Mouse (Mus musculus) cerebellum, postnatal 14 days (tissue): ENCODE measurements around the gene Ryr1.
"Not testable (repeated sequence)": the region's sequence is repeated elsewhere in the genome, so short reads cannot be mapped to it uniquely, and the experiment has no call there.

Source experiments
- DNase-seq, 2 experiments: peaks; one replicate each; pipeline ENCODE4 v3.0.0; 2021; ENCODE audit warnings: mixed read lengths in 2 of 2

Ryr1 gene

GRCm38 (mm10) chr7:29144006-29144405 is 19.0 kb upstream of the Ryr1 start:
- DNase-seq: no peak

GRCm38 (mm10) chr7:29141416-29141815 is 16.4 kb upstream of the Ryr1 start:
- DNase-seq: no peak

GRCm38 (mm10) chr7:29139237-29139636 is 14.3 kb upstream of the Ryr1 start:
- not testable (repeated sequence) for DNase-seq

GRCm38 (mm10) chr7:29137429-29137828 is 12.4 kb upstream of the Ryr1 start:
- no peak for DNase-seq

- peak in 1 of 2 experiments; percentile 18 for DNase-seq
Observed at GRCm38 (mm10) chr7:29134693-29135386, 9.9 kb upstream of the Ryr1 start, which contains the start of gene Rasgrp4. Rasgrp4 (plus strand) TSS chr7:29134851.

GRCm38 (mm10) chr7:29134230-29134629 is 9.3 kb upstream of the Ryr1 start:
- DNase-seq: no peak

GRCm38 (mm10) chr7:29128725-29129124 is 3.7 kb upstream of the Ryr1 start:
- no peak for DNase-seq

- peak; percentile 18 to 37 for DNase-seq
Observed at GRCm38 (mm10) chr7:29126173-29126915, 1.4 kb upstream of the Ryr1 start.

GRCm38 (mm10) chr7:29123531-29124358 is 1.2 kb downstream of the Ryr1 start:
- no peak for DNase-seq

GRCm38 (mm10) chr7:29122821-29123220 is 2.2 kb downstream of the Ryr1 start:
- no peak for DNase-seq

- no peak for DNase-seq
Observed at GRCm38 (mm10) chr7:29119526-29119925, 5.5 kb downstream of the Ryr1 start.

GRCm38 (mm10) chr7:29118142-29118851 is 6.7 kb downstream of the Ryr1 start:
- DNase-seq: no peak

- DNase-seq: peak; percentile 50 to 58
Observed at GRCm38 (mm10) chr7:29108992-29109955, 15.7 kb downstream of the Ryr1 start.

GRCm38 (mm10) chr7:29101286-29102017 is 23.5 kb downstream of the Ryr1 start:
- no peak for DNase-seq

GRCm38 (mm10) chr7:29097131-29097530 is 27.8 kb downstream of the Ryr1 start:
- DNase-seq: no peak

- no peak for DNase-seq
Observed at GRCm38 (mm10) chr7:29088817-29089216, 36.2 kb downstream of the Ryr1 start.

- no peak for DNase-seq
Observed at GRCm38 (mm10) chr7:29086902-29087301, 38.1 kb downstream of the Ryr1 start.

GRCm38 (mm10) chr7:29085981-29086380 is 39.0 kb downstream of the Ryr1 start:
- DNase-seq: no peak

GRCm38 (mm10) chr7:29084411-29084810 is 40.6 kb downstream of the Ryr1 start:
- no peak for DNase-seq

- DNase-seq: no peak
Observed at GRCm38 (mm10) chr7:29079419-29079950, 45.5 kb downstream of the Ryr1 start.
